Mouse (Mus musculus) C2C12 (cell line): Measurements from ENCODE around the gene Mrpl12. TPM values are rescaled to one million over a fixed set of nuclear protein-coding genes. Genes with fewer than 3 reads are reported as not detected.

Experiments used
- H3K27me3 ChIP-seq: one replicate; pipeline ENCODE4 v1.6.1; 2011; ENCODE audit not compliant: control insufficient read depth, insufficient read depth, insufficient read length
- H3K36me3 ChIP-seq: one replicate; pipeline ENCODE4 v1.6.1; 2011; ENCODE audit not compliant: control insufficient read depth, insufficient read depth
- H3K4me3 ChIP-seq: one replicate; pipeline ENCODE4 v1.5.1; 2011; ENCODE audit warnings: mild to moderate bottlenecking, control low read depth; ENCODE audit not compliant: poor library complexity, insufficient read depth, severe bottlenecking
- H3K79me2 ChIP-seq: one replicate; pipeline ENCODE4 v1.6.1; 2011; ENCODE audit not compliant: control insufficient read depth, insufficient read depth
- H3K79me3 ChIP-seq: one replicate; pipeline ENCODE4 v1.6.1; 2011; ENCODE audit warnings: low read depth, control low read depth
- H3ac ChIP-seq: one replicate; pipeline ENCODE3; 2011; ENCODE audit warnings: low read depth; ENCODE audit not compliant: control insufficient read depth, insufficient read length
- CEBPB ChIP-seq: IDR thresholded peaks from one replicate; pipeline ENCODE4 v1.6.1; 2011; ENCODE audit warnings: low read depth, mild to moderate bottlenecking, control low read depth, moderate library complexity
- CTCF ChIP-seq: IDR thresholded peaks from one replicate; pipeline ENCODE4 v1.5.1; 2011; ENCODE audit not compliant: control insufficient read depth, insufficient read depth, insufficient read length
- FOSL1 ChIP-seq: IDR thresholded peaks from one replicate; pipeline ENCODE4 v1.8.0; 2011; ENCODE audit warnings: mild to moderate bottlenecking, low read length; ENCODE audit not compliant: poor library complexity, insufficient read depth, severe bottlenecking
- MAX ChIP-seq: IDR thresholded peaks from one replicate; pipeline ENCODE4 v1.6.1; 2011; ENCODE audit warnings: mild to moderate bottlenecking, control low read depth
- MYOD1 ChIP-seq: IDR thresholded peaks from one replicate; pipeline ENCODE4 v1.6.1; 2011; ENCODE audit warnings: low read depth; ENCODE audit not compliant: control insufficient read depth, insufficient read length
- MYOG ChIP-seq: IDR thresholded peaks from one replicate; pipeline ENCODE4 v1.6.1; 2011; ENCODE audit not compliant: control insufficient read depth, insufficient read length; ENCODE audit errors: extremely low read depth
- USF1 ChIP-seq: IDR thresholded peaks from one replicate; pipeline ENCODE4 v1.6.1; 2011; ENCODE audit warnings: low read depth, mild to moderate bottlenecking, control low read depth, moderate library complexity
- polyA plus RNA-seq: library from polyadenylated mRNA; unstranded; fragments of >200 nt; fragmentation: generic; extraction: Trizol; gene quantifications from one replicate; pipeline ENCODE4 v1.2.1, GENCODE M21; 2012; ENCODE audit warnings: missing spikeins

The Mrpl12 gene
- polyA plus RNA-seq, 1 experiment = 338 TPM

DNA sequence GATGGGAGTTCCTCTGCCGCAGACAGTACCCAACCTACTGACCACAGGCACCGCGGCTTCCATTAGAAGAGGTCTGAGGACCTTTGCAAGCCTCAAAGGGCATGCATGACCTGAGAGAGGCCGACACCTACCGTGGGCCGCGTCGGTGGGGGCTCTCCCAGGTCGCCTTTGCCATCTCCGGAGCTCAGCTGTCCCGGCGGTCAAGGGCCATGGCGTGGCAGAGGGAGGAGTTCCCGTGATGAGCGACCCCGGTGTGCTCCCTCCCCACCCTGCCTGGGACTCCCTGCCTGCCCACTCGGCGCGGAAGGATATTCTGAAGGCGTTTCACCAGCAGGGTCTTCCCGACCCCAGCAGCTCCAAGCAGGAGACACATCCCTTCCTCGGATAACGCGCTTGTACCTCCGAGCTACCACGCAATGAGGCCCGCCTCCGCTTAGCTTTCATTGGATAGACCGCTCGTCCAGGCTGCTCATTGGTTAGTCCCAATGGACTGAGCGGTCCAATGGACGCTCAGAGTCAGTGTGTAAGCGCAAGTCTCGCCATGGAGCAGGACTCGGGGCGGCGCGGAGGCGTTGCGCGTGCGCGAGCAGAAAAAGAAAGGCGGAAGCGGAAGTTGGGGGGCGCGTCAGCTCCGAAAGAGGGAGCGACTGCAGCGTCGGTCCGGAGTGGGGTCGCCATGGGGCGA, 17.2 kb upstream of the Mrpl12 start, which contains the start of gene Arl16:
Arl16 (minus strand) TSS at position 557 of the 685 bp plus-strand sequence.
- Histone ChIP-seq H3K36me3 (peaks cover 47% of the 10 kb centered on the region), H3K27me3 (no peaks in the 10 kb centered on the region)

GRCm38 (mm10) chr11:120467736-120468092, 16.7 kb upstream of the Mrpl12 start:
- no peak for TF ChIP-seq FOSL1
- TF ChIP-seq MYOD1 = no peak
- no peak for TF ChIP-seq CTCF
- TF ChIP-seq CEBPB = no peak
- TF ChIP-seq MAX = no peak
- Histone ChIP-seq H3K79me2 (peaks cover 34% of the 10 kb centered on the region), H3K4me3 (peak overlapping the region; percentile 94), H3K79me3 (peaks cover 29% of the 10 kb centered on the region), H3K36me3 (peaks cover 46% of the 10 kb centered on the region), H3ac (peak overlapping the region; percentile 97), H3K27me3 (no peaks in the 10 kb centered on the region)

More for the DNA sequence above, 17.2 kb upstream of the Mrpl12 start, which contains the start of gene Arl16:
- Histone ChIP-seq H3K79me3 (peaks cover 29% of the 10 kb centered on the region), H3K79me2 (peaks cover 34% of the 10 kb centered on the region), H3K4me3 (peak within 1 kb of the TSS; percentile 94), H3ac (peak within 1 kb of the TSS; percentile 97)
- TF ChIP-seq MAX (no peak), CTCF (no peak), USF1 (no peak), FOSL1 (no peak), CEBPB (no peak), MYOD1 (no peak), MYOG (no peak)

GRCm38 (mm10) chr11:120472052-120472451, 12.4 kb upstream of the Mrpl12 start:
- H3K4me3 ChIP-seq = no peak overlapping the region
- no peak overlapping the region for H3ac ChIP-seq
- TF ChIP-seq CEBPB = no peak
- no peak for TF ChIP-seq MAX
- no peak for TF ChIP-seq FOSL1
- no peak for TF ChIP-seq USF1
- TF ChIP-seq CTCF = no peak
- no peak for TF ChIP-seq MYOG
- no peak for TF ChIP-seq MYOD1
- peaks cover 66% of the 10 kb centered on the region for H3K36me3 ChIP-seq
- no peaks in the 10 kb centered on the region for H3K27me3 ChIP-seq
- H3K79me3 ChIP-seq = peaks cover 18% of the 10 kb centered on the region
- peaks cover 20% of the 10 kb centered on the region for H3K79me2 ChIP-seq

DNA sequence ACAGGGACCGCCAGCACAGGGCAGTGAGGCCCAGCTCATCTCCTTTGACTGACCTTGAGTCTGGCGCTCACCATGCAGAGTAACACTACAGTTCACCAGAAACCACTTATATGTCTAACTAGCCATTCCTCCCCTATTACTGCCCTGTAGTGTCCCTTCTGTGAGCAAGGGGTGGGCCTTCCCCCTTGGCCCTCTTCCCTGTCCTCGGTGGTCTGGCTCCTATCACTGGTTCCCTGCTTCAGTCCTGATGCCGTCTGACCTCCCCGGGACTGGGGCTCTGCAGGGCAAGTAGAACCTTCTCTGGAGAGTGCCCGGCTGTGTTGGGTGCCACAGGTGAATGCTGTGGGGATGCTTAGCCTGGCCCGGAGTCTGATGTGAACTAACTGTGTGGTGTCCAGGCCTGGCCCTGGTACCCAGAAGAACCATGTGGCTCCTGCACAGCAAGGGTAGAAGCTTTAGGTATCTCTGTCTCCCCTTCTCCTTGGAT, 922 bp upstream of the Mrpl12 start:
- Histone ChIP-seq H3K79me3 (peaks cover 26% of the 10 kb centered on the region), H3K4me3 (peak overlapping the region; percentile 100), H3K27me3 (no peaks in the 10 kb centered on the region), H3K79me2 (peaks cover 38% of the 10 kb centered on the region), H3ac (peak overlapping the region; percentile 56), H3K36me3 (peaks cover 80% of the 10 kb centered on the region)
- TF ChIP-seq FOSL1 (no peak), MAX (no peak), MYOG (no peak), CEBPB (no peak), CTCF (no peak), MYOD1 (no peak), USF1 (no peak)

GRCm38 (mm10) chr11:120485251-120485650, 838 bp downstream of the Mrpl12 start:
- H3K79me2 ChIP-seq = peaks cover 38% of the 10 kb centered on the region
- peaks cover 79% of the 10 kb centered on the region for H3K36me3 ChIP-seq
- peaks cover 26% of the 10 kb centered on the region for H3K79me3 ChIP-seq
- H3K27me3 ChIP-seq = no peaks in the 10 kb centered on the region
- H3ac ChIP-seq = peak overlapping the region; percentile 98
- peak overlapping the region; percentile 100 for H3K4me3 ChIP-seq
- no peak for TF ChIP-seq CTCF
- TF ChIP-seq USF1 = no peak
- no peak for TF ChIP-seq CEBPB
- TF ChIP-seq MYOG = no peak
- no peak for TF ChIP-seq FOSL1
- TF ChIP-seq MYOD1 = no peak
- no peak for TF ChIP-seq MAX
